Mouse (Mus musculus): Measurements from ENCODE around the gene Obox1. TPM values are rescaled to one million over a fixed set of nuclear protein-coding genes. Genes with fewer than 3 reads are reported as not detected.
"Not testable (repeated sequence)": the region's sequence is repeated elsewhere in the genome, so short reads cannot be mapped to it uniquely, and the experiment has no call there.

Gene Obox1
- polyA plus RNA-seq (2016; fragmentation: Nextera tagmentation; extraction: Ambion mirVana): not detected in 2 replicates

DNA sequence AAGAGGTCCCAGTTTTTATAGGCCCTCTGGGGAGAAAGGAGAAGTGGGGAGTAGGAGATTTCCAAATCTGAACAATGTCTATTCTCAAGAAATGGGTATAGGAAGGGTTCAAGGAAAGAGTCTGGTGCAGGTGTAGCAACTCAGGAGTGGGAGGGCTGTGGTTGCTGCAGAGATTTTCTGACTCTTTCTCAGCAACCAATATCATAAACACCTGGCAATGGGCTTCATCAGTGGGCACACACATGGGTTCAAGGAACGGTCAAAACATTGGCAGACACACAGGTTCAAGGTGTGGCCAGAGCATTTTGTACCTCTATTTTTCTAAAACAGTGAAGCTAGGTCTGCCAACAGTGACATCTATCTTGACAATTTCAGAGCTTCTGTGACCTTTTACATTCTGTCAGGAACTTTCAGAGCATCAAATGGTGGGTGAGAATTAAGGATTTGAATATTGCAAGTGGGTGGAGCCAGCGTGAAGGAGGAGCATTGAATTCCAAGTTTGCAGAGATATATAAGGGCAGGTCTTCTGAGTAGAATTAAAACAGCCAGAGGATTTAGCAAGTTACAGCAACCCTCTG lies at the start of gene Obox1, which contains the start of gene Obox2:
Gene Obox1 (plus strand): TSS at position 528 of the 578 bp plus-strand sequence.
Gene Obox2 (plus strand): TSS at position 301 of the 578 bp plus-strand sequence.
- not testable (repeated sequence) for H3K27me3 ChIP-seq (replicated peaks); H3K36me3 ChIP-seq; H3K4me3 ChIP-seq; H3K4me2 ChIP-seq; H3K4me1 ChIP-seq; H3K9ac ChIP-seq; H3K27ac ChIP-seq; ATAC-seq; H3K9me3 ChIP-seq (replicated peaks)
- WGBS (ENCODE audit: insufficient replicate concordance): no CpG with 5 or more reads among the region's 2 CpGs

DNA sequence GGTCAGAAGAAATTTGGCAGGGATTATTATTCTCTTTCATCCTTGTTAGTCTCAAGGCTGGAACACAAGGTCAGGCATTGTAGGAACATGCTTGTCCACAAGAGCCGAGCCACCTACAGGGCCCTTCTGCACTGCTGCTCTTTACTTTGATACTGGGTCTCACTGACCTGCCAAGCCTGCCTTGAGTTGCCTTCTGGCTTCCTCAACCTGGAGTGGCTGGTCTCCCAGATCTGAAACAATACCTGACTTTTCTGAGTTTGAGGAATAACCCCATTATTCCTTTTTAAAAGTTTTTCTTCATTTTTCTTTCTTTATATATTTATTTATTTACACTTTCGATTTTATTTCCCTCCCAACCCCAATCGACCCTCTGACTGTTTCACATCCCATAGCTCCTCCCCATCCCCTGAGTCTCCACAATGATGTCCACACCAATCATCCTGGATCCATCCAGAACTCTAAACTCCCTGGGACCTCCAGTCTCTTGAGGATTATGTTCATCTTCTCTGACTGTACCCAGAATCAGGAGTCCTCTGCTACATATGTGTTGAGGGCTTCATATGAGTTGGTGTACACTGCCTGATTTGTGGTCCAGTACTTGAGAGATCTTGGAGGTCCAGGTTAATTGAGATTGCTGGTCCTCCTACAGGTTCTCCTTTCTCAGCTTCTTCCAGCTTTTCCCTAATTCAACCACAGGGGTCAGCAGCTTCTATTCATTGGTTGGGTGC lies 10.6 kb downstream of the Obox1 start:
- H3K4me2 ChIP-seq; H3K4me1 ChIP-seq; H3K27me3 ChIP-seq (replicated peaks); H3K4me3 ChIP-seq; H3K36me3 ChIP-seq; H3K9ac ChIP-seq; ATAC-seq; H3K27ac ChIP-seq: not testable (repeated sequence)
- 52% methylated on average over 3 of the region's 3 CpGs for WGBS (ENCODE audit: insufficient replicate concordance)
- H3K9me3 ChIP-seq (replicated peaks): peaks cover 12% of the 10 kb centered on the region

DNA sequence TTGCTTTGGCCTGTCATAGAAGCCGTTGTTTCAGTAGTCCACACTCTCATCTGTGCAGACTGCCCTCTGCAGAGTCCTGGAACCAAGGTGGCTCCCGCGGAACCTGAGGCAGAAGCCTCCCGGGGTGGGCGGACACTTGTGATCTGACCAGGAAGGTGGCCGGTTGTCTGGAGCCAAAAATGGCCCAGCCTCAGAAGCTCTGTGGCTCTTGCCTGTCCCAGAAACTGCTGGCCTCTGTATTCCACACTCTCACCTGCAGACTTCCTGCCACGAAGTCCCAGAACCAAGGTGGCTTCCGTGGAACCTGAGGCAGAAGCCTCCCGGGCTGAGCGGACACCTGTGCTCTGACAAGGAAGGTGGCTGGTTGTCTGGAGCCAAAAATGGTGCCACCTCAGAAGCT lies 18.1 kb downstream of the Obox1 start:
- not testable (repeated sequence) for H3K27me3 ChIP-seq (replicated peaks); H3K4me1 ChIP-seq; H3K4me3 ChIP-seq; H3K36me3 ChIP-seq; H3K9me3 ChIP-seq (replicated peaks); H3K4me2 ChIP-seq; ATAC-seq; H3K9ac ChIP-seq; H3K27ac ChIP-seq
- 75% methylated on average over 10 of the region's 10 CpGs for WGBS (ENCODE audit: insufficient replicate concordance)

DNA sequence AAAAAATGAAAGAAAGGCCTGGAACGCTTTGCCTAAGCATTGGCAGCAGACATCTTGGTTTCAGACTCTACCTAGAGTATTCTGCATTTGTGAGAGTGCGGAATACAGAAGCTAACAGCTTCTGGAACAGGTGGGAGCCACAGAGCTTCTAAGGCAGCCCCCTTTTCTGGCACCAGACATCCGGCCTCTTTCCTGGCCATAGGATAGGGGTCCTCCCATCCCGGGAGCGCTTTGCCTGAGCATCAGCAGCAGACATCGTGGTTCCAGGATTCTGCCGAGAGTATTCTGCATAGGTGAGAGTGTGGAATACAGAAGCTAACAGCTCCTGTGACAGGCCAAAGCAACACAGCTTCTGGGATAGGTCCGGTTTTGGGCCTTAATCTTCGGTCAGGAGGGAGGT lies 29.3 kb downstream of the Obox1 start:
- not testable (repeated sequence) for H3K4me3 ChIP-seq; H3K36me3 ChIP-seq; ATAC-seq; H3K27ac ChIP-seq; H3K4me2 ChIP-seq; H3K27me3 ChIP-seq (replicated peaks); H3K4me1 ChIP-seq; H3K9ac ChIP-seq; H3K9me3 ChIP-seq (replicated peaks)
- WGBS (ENCODE audit: insufficient replicate concordance): 73% methylated on average over 9 of the region's 9 CpGs

DNA sequence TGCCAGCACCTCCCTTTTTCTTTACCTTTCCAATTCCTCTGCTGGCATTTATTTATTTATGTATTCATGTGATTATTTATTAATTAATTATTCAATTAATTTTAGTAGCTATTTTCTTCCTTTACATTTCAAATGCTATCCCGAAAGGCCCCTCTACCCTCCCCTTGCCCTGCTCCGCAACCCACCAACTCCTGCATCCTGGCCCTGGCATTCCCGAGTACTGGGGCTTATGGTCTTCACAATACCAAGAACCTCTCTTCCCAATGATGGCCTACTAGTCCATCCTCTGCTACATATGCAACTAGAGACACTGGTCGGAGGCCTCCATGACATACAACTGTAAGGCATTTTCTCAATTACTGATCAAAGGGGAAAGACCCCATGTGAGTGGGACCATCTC lies 36.8 kb downstream of the Obox1 start:
- H3K9me3 ChIP-seq (replicated peaks); ATAC-seq: not testable (repeated sequence)
- WGBS (ENCODE audit: insufficient replicate concordance): 62% methylated on average over 4 of the region's 4 CpGs

DNA sequence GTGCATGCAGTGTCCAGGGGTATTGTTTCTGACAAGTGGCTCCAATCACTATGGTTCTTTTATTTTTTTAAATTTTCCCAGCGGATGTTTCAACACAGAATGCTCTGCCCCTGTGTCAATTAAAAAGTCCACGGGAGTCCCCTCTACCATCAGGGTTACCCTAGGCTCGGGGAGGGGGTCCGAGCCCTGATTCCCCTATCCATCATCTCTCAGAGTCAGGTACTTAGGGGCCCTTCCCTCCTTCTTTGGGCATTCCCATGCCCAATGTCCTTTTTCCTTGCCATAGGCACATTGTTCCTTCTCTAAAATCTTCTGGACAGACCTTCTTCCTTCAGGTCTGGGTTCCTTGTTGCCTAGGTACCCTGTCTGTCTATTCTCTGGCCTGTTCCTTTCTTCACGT lies 120.7 kb downstream of the Obox1 start:
- H3K9ac ChIP-seq; H3K27me3 ChIP-seq (replicated peaks); H3K4me3 ChIP-seq; ATAC-seq; H3K4me1 ChIP-seq; H3K27ac ChIP-seq; H3K9me3 ChIP-seq (replicated peaks); H3K36me3 ChIP-seq; H3K4me2 ChIP-seq: not testable (repeated sequence)
- 54% methylated on average over 5 of the region's 5 CpGs for WGBS (ENCODE audit: insufficient replicate concordance)

More for the DNA sequence above, 36.8 kb downstream of the Obox1 start:
- not testable (repeated sequence) for H3K36me3 ChIP-seq; H3K4me3 ChIP-seq; H3K4me1 ChIP-seq; H3K9ac ChIP-seq; H3K27ac ChIP-seq; H3K27me3 ChIP-seq (replicated peaks); H3K4me2 ChIP-seq

Other genes starting within 250 kb of the Obox1 start
- gene Obox2, start 227 bp upstream of the Obox1 start, polyA plus RNA-seq (2016; fragmentation: Nextera tagmentation; extraction: Ambion mirVana): not detected in 2 replicates

Measured in liver, embryonic 12.5 days (tissue).